Mouse (Mus musculus): ENCODE results near the gene Gm10271. TPM values are rescaled to one million over a fixed set of nuclear protein-coding genes. Genes with fewer than 3 reads are reported as not detected.

Gene Gm10271
- polyA plus RNA-seq, 2 experiments, result not detected

DNA sequence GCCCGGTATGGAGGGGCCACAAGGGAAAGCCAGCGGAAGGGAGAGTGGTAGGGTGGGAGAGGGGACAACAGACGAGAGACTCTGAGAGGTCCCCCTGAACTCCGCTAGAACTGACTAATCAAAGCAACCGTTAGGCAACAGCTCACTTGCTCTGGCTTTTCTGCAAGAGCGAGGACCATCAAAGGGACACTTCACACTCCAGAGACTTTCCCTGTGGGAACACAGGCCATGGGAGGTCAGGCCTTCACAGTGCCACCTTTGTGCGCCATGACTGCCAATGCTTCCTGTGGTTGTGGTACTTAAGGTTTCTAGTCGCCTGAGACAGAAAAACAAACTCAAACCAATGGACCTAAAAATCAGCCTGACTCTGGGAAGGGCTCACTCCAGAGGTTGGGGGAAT lies 38.6 kb upstream of the Gm10271 start:
- no peak for TF ChIP-seq POLR2A (IDR thresholded peaks at IDR 0.05; ENCODE audit: borderline replicate concordance, extremely low read depth, insufficient read depth, insufficient read length)
- 72% methylated on average over 8 of the region's 8 CpGs for WGBS
- Histone ChIP-seq H3K27ac (replicated peaks; ENCODE audit: low read depth, low read length) (no peak overlapping the region), H3K4me1 (ENCODE audit: control insufficient read depth, insufficient read depth, low read length) (peaks cover 4% of the 10 kb centered on the region; the same call in 1 of the 2 replicates), H3K36me3 (ENCODE audit: control insufficient read depth, insufficient read depth, low read length) (no peaks in the 10 kb centered on the region), H3K27me3 (ENCODE audit: control insufficient read depth, insufficient read depth, low read length) (no peaks in the 10 kb centered on the region), H3K4me3 (replicated peaks; ENCODE audit: low read length) (no peak overlapping the region), H3K4me2 (replicated peaks; ENCODE audit: low read depth, low read length, severe bottlenecking) (no peak overlapping the region), H3K9ac (ENCODE audit: low read depth, low read length, severe bottlenecking) (no peak overlapping the region), H3K9me3 (ENCODE audit: control insufficient read depth, low read length) (no peaks in the 10 kb centered on the region)
- no peak for DNase-seq (ENCODE audit: low spot score)
- ATAC-seq (ENCODE audit: low FRiP score, low read depth), result no peak

DNA sequence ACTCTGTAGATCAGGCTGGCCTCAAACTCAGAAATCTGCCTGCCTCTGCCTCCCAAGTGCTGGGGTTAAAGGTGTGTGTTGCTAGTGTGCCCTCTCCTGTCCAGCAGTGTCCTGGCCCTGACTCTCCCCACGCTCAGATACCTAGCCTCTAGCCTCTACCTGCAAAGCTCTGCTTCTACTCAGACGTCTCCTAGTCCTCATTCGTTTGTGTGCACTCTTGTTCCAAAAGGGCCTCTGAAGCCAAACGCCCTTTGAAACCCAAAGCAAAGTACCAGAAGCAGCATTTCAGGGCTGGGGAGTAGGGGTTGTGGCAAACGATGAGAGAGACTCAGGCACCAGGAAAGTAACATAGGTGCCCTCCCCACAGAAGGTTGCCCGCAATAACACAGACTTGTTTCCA lies 37.3 kb upstream of the Gm10271 start:
- Histone ChIP-seq H3K36me3 (ENCODE audit: control insufficient read depth, insufficient read depth, low read length) (no peaks in the 10 kb centered on the region), H3K9ac (ENCODE audit: low read depth, low read length, severe bottlenecking) (no peak overlapping the region), H3K27me3 (ENCODE audit: control insufficient read depth, insufficient read depth, low read length) (no peaks in the 10 kb centered on the region), H3K9me3 (ENCODE audit: control insufficient read depth, low read length) (no peaks in the 10 kb centered on the region), H3K27ac (replicated peaks; ENCODE audit: low read depth, low read length) (no peak overlapping the region), H3K4me2 (replicated peaks; ENCODE audit: low read depth, low read length, severe bottlenecking) (no peak overlapping the region), H3K4me1 (ENCODE audit: control insufficient read depth, insufficient read depth, low read length) (peaks cover 9% of the 10 kb centered on the region), H3K4me3 (replicated peaks; ENCODE audit: low read length) (no peak overlapping the region)
- 80% methylated on average over 6 of the region's 6 CpGs for WGBS
- DNase-seq (ENCODE audit: low spot score) (no peak), ATAC-seq (ENCODE audit: low FRiP score, low read depth) (no peak)
- no peak for TF ChIP-seq POLR2A (IDR thresholded peaks at IDR 0.05; ENCODE audit: borderline replicate concordance, extremely low read depth, insufficient read depth, insufficient read length)

DNA sequence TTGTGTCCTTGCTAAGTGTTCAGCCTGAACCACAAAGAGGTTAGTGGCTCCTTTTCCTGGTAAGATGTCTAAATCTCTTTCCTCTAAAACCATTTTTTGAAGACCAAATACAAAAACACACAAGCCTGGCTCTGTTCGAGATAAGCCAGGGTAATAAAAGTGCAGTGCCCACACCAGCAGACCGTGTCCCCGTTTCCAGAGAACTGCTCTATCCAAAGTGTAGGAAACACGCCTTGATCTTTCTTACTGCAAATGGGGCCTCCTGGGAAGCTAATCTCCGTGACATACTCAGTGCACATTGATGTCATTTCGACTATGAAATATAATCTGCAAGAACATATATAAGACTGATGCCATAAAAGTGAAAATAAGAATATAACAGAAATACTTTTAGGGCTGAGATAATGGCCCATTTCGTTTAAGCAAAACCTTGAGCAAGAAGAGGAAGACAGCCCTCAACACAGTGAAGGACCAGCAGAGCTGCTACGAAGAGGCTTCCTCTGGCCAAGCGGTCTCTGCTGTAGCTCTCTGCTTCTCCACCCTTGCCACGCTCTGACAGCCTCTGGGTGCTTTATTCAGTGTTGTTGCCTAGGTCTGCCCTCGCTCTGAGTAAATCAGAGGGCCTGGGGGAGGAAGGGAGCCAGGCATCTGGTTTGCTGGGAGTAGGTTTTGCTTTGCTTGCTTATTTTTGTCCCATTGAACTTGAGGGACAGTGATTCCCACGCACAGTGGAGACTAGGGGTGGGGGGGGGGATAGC lies 33.5 kb upstream of the Gm10271 start:
- Histone ChIP-seq H3K27ac (replicated peaks; ENCODE audit: low read depth, low read length) (no peak overlapping the region), H3K27me3 (ENCODE audit: control insufficient read depth, insufficient read depth, low read length) (no peaks in the 10 kb centered on the region), H3K4me1 (ENCODE audit: control insufficient read depth, insufficient read depth, low read length) (peaks cover 7% of the 10 kb centered on the region; the same call in 1 of the 2 replicates), H3K4me2 (replicated peaks; ENCODE audit: low read depth, low read length, severe bottlenecking) (no peak overlapping the region), H3K4me3 (replicated peaks; ENCODE audit: low read length) (no peak overlapping the region), H3K36me3 (ENCODE audit: control insufficient read depth, insufficient read depth, low read length) (no peaks in the 10 kb centered on the region), H3K9me3 (ENCODE audit: control insufficient read depth, low read length) (no peaks in the 10 kb centered on the region), H3K9ac (ENCODE audit: low read depth, low read length, severe bottlenecking) (no peak overlapping the region)
- no peak for TF ChIP-seq POLR2A (IDR thresholded peaks at IDR 0.05; ENCODE audit: borderline replicate concordance, extremely low read depth, insufficient read depth, insufficient read length)
- DNase-seq (ENCODE audit: low spot score) (no peak), ATAC-seq (ENCODE audit: low FRiP score, low read depth) (no peak)
- 54% methylated on average over 12 of the region's 12 CpGs for WGBS

DNA sequence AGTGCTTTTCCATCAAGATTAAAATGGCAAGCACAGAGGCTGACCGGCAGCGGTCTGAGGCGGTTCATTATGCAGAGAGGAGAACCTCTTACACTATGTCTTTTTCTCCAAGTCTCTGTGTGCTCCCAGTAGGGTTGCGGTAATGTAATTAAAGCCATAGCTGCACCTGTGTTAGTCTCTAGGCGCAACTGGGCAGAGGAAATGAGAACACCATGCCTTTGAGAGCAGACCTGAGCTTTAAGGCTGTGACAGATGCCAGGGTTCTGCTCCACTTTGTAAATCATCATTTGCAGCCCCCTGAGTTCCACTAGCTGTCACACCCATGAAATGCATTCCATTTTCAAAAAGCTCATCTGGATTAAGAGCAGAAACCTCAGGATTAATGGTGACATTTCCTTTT lies 32.3 kb upstream of the Gm10271 start:
- no peaks in the 10 kb centered on the region for H3K36me3 ChIP-seq (ENCODE audit: control insufficient read depth, insufficient read depth, low read length)
- H3K9ac ChIP-seq (ENCODE audit: low read depth, low read length, severe bottlenecking), result 0 out of 2 replicates have a peak overlapping the region, but pooled peaks have one; percentile 16
- peaks cover 7% of the 10 kb centered on the region; the same call in 1 of the 2 replicates for H3K4me1 ChIP-seq (ENCODE audit: control insufficient read depth, insufficient read depth, low read length)
- H3K9me3 ChIP-seq (ENCODE audit: control insufficient read depth, low read length), result no peaks in the 10 kb centered on the region
- 45% methylated on average over 5 of the region's 5 CpGs for WGBS
- H3K4me2 ChIP-seq (replicated peaks; ENCODE audit: low read depth, low read length, severe bottlenecking), result no peak overlapping the region
- ATAC-seq (ENCODE audit: low FRiP score, low read depth) (0 out of 2 replicates have a peak, but pooled peaks have one; percentile 6), DNase-seq (ENCODE audit: low spot score) (peak; percentile 42)
- H3K27me3 ChIP-seq (ENCODE audit: control insufficient read depth, insufficient read depth, low read length), result no peaks in the 10 kb centered on the region
- no peak overlapping the region for H3K27ac ChIP-seq (replicated peaks; ENCODE audit: low read depth, low read length)
- no peak overlapping the region for H3K4me3 ChIP-seq (replicated peaks; ENCODE audit: low read length)
- no peak for TF ChIP-seq POLR2A (IDR thresholded peaks at IDR 0.05; ENCODE audit: borderline replicate concordance, extremely low read depth, insufficient read depth, insufficient read length)

DNA sequence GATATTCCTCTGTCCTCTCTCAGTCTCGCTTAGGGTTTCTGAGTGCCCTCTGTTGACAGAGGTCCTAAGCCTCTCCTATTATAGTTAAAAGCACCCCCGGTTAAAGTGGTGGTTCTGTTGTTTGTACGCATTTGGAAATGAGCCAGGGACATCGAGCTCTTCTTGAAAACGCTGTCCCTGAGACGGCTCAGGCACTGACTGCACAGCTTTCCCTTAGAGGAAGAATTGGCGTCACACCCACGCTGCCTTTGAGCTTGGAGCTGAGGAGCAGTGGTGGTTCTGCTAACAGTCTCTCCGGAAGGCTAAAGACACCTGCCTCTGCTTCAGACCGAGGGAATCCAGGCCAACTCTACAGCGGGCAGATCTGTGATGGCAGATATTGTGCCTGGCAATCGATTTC lies 28.6 kb upstream of the Gm10271 start:
- TF ChIP-seq POLR2A (IDR thresholded peaks at IDR 0.05; ENCODE audit: borderline replicate concordance, extremely low read depth, insufficient read depth, insufficient read length), result no peak
- no peaks in the 10 kb centered on the region for H3K36me3 ChIP-seq (ENCODE audit: control insufficient read depth, insufficient read depth, low read length)
- H3K27me3 ChIP-seq (ENCODE audit: control insufficient read depth, insufficient read depth, low read length), result no peaks in the 10 kb centered on the region
- ATAC-seq (ENCODE audit: low FRiP score, low read depth) (no peak), DNase-seq (ENCODE audit: low spot score) (no peak)
- 76% methylated on average over 12 of the region's 12 CpGs for WGBS
- H3K9me3 ChIP-seq (ENCODE audit: control insufficient read depth, low read length), result no peaks in the 10 kb centered on the region
- H3K4me1 ChIP-seq (ENCODE audit: control insufficient read depth, insufficient read depth, low read length), result peaks cover 7% of the 10 kb centered on the region; the same call in 1 of the 2 replicates
- H3K27ac ChIP-seq (replicated peaks; ENCODE audit: low read depth, low read length), result no peak overlapping the region
- H3K4me2 ChIP-seq (replicated peaks; ENCODE audit: low read depth, low read length, severe bottlenecking), result no peak overlapping the region
- H3K9ac ChIP-seq (ENCODE audit: low read depth, low read length, severe bottlenecking), result no peak overlapping the region
- no peak overlapping the region for H3K4me3 ChIP-seq (replicated peaks; ENCODE audit: low read length)

Measured in limb, embryonic 14.5 days (tissue).